Mouse (Mus musculus) thymus, adult 18-20 months (tissue): ENCODE measurements around the gene Ndufb4.
"Not testable (repeated sequence)": the region's sequence is repeated elsewhere in the genome, so short reads cannot be mapped to it uniquely, and the experiment has no call there.

ENCODE experiments used
- DNase-seq, 2 experiments: peaks; one replicate each; pipeline ENCODE4 v3.0.0; 2022; ENCODE audit warnings: mixed read lengths in 2 of 2

Ndufb4 gene

GRCm38 (mm10) chr16:37676677-37677072 is 22.4 kb upstream of the Ndufb4 start:
- no peak for DNase-seq

GRCm38 (mm10) chr16:37676024-37676676 is 21.9 kb upstream of the Ndufb4 start:
- no peak for DNase-seq

DNA sequence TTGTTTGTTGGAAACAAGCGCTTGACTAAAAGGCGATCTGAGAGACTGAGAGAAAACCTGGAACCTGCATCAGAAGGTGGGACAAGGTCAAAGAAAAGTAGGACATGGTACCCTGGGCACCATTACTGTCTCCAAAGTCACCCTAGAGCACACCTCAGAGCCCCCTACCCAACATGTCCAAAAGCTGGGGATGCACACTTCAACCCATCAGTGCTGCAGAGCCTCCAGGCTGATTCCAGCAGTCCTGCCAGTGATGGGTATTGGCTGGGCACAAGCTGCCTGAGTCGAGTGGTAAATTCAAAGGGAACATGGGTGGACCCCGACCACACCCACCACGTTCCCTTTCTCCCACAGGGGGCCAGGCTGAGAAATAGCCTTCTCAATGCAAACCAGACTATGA is 21.1 kb upstream of the Ndufb4 start:
- DNase-seq: no peak

DNA sequence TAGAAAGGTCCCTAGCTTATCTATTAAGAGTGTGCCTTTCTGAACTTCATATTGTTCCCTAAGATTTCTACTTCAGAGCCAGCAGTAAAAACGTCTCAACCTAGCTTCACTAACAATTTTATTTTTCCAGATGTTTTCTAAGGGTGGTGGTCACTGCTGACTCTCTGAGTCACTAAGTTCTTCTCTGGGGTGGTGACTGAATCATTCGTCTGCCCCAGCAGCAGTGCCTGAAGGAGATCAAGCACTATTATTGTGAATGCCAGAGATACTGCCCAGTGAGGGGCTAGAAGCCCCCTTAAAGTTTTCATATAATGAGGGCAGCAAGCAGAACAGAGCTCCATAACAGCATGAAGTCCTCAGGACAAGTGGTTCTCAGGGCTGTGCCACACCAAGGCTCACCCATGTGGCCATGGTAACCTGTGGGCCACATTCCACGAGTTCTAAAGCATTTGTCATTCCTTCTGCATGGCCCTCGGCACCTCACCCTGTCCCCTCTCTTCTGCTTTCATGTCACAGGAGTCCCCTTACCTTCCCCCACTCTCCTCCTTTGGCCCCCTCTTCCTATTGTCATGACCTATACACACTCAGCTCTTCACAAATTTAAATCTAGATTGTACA is 16.5 kb upstream of the Ndufb4 start:
- no peak for DNase-seq

GRCm38 (mm10) chr16:37665394-37665935 is 11.2 kb upstream of the Ndufb4 start:
- no peak for DNase-seq

GRCm38 (mm10) chr16:37663643-37664459 is 9.6 kb upstream of the Ndufb4 start:
- DNase-seq: no peak

GRCm38 (mm10) chr16:37656796-37657195 is 2.5 kb upstream of the Ndufb4 start:
- DNase-seq: no peak

- no peak for DNase-seq
Measured at GRCm38 (mm10) chr16:37655756-37656347, 1.6 kb upstream of the Ndufb4 start.

GRCm38 (mm10) chr16:37654831-37655455 is 690 bp upstream of the Ndufb4 start:
- DNase-seq: no peak

GRCm38 (mm10) chr16:37653058-37653457 is 1.2 kb downstream of the Ndufb4 start:
- no peak for DNase-seq

GRCm38 (mm10) chr16:37652654-37653053 is 1.6 kb downstream of the Ndufb4 start:
- no peak for DNase-seq

DNA sequence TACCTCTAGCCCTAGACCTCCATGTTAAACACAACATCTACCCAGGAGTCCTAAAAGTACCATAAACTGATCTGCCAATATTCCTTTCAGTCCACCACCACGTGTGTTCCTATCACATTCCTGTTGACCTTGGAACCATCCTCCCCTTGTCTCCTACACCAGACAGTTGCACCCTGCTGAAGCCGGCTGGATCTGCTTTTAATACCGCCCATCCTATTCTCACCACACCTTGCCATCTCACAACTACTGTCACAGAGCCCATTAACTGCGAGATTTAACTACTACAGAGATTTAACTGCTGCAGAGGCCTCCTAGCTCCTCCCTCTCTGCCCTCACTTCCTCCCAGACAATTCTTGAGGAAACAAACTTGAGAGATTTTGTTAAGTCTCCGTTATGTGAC is 2.8 kb downstream of the Ndufb4 start:
- DNase-seq: no peak

GRCm38 (mm10) chr16:37649068-37649467 is 5.2 kb downstream of the Ndufb4 start:
- no peak for DNase-seq

- DNase-seq: no peak
Measured at GRCm38 (mm10) chr16:37647936-37648335, 6.3 kb downstream of the Ndufb4 start.

- no peak for DNase-seq
Measured at GRCm38 (mm10) chr16:37647067-37647466, 7.2 kb downstream of the Ndufb4 start.

GRCm38 (mm10) chr16:37645799-37646198 is 8.5 kb downstream of the Ndufb4 start:
- no peak for DNase-seq

GRCm38 (mm10) chr16:37645211-37645610 is 9.0 kb downstream of the Ndufb4 start:
- DNase-seq: no peak

DNA sequence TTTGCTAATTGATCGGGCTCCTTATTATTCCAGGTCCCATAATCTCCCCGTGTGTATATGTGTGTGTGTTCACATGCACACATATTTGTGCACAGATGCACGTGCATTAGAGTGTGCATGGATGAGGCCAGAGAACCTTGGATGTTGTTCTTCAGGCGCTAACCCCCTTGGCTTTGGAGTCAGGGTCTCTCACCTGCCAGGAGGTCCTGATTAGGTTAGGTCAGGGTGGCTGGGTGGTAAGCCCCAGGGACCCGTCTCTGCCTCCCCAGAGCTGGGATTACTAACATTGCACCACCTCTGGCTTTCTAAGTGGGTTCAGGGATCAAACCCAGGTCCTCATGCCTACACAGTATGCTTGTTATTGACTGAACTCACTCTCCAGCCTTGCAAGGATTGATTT is 9.8 kb downstream of the Ndufb4 start:
- DNase-seq: no peak

DNA sequence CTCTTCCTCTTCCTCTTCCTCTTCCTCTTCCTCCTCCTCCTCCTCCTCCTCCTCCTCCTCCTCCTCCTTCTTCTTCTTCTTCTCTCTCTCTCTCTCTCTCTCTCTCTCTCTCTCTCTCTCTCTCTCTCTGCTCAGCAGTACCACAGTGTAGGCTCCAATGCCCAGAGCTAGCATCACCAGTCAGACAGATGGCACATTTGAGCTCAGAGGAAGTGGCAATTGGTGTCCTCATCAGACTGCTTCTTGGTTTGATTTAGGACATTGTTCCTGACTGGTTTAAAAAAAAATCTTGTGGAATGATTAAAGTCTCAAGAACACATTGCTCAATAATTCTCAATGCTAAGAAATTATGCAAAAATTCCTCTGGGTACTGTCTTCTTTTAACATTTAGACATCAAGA is 13.7 kb downstream of the Ndufb4 start:
- DNase-seq: not testable (repeated sequence)

DNA sequence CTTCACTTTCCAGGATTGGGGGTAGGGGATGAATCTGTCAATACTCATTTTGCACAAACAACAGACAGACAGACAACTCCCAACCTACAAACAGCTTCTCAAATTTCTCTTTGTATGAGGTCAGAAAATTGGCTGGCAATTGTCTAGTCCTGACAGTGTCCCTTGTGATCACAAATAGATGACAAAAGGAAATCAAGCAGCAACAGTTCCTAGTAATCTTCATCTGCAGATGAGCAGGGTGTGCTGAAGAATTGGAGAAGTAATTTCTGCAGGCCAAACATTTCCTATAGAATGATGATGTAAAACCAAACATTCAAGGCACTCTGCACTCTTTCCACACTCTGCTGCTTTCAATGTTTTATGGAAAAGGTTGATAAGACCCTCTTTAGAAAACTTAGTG is 16.5 kb downstream of the Ndufb4 start:
- DNase-seq: no peak

DNA sequence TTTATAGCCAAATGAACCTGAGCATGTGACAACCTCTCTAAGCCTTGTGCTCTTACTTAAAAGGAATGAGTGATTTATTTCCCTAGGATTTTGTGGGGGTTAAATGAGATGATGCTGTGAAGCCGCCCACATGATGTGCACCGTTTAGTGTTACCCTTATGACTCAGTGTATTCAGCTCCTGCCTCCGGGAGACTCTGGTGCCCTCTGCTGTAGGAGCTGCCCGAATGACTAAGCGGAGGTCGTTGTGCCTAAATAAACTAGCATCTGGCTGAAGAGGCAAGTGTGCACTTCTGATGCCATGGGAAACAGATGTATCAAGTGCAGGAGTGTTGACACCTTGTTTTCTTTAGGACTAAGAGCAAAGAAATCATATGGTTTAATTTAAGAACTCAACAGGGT is 18.1 kb downstream of the Ndufb4 start:
- no peak for DNase-seq

- DNase-seq: no peak
Measured at GRCm38 (mm10) chr16:37635095-37635494, 19.2 kb downstream of the Ndufb4 start.

GRCm38 (mm10) chr16:37634578-37634977 is 19.7 kb downstream of the Ndufb4 start:
- no peak for DNase-seq
